In genomic region chr2:131825498-131825897, GRCm38 (mm10) we compare ENCODE assay signal across 18 mouse cellular contexts. TPM values are rescaled to one million over a fixed set of nuclear protein-coding genes. Genes with fewer than 3 reads are reported as not detected.
DNase-seq lines count a peak whose midpoint lies in the region; ATAC-seq and TF ChIP-seq lines count a peak whose summit lies in the region.
"Had no signal": no experiment of that assay in that cellular context is flagged by ENCODE, and none has a peak within 500 bp of the region (broad histone marks: within the 10 kb centered on the region; RNA-seq: fewer than 3 reads in every experiment).

No protein-coding gene starts in this region.

- no peaks in the 10 kb centered on the region for H3K27me3 ChIP-seq in stomach, embryonic 14.5 days (ENCODE audit: control insufficient read depth, insufficient read depth, low read length)
- H3K27me3 ChIP-seq in stomach, postnatal 0 days (ENCODE audit: control insufficient read depth, insufficient read depth, low read length): no peaks in the 10 kb centered on the region
- peaks cover 6% of the 10 kb centered on the region; the same call in 1 of the 2 replicates for H3K27me3 ChIP-seq in erythroblast, embryonic 14.5 days (ENCODE audit: control insufficient read depth)
- no peaks in the 10 kb centered on the region for H3K27me3 ChIP-seq in liver, embryonic 16.5 days (ENCODE audit: control insufficient read depth, insufficient read depth, low read depth, low read length)
- H3K27me3 ChIP-seq: heart, embryonic 15.5 days; hindbrain, embryonic 13.5 days; midbrain, embryonic 13.5 days had no signal

- no peak for DNase-seq in stomach, postnatal 0 days (ENCODE audit: low spot score)
- no peak for DNase-seq in adrenal gland, adult 8-10 months
- DNase-seq in left cerebral cortex, postnatal 25 days (ENCODE audit: low spot score in 2 of 2): no peak
- DNase-seq: cerebellum, postnatal 14 days; layer of hippocampus, adult 9-11 months; left cerebral cortex, postnatal 4 days; thymus, postnatal 36 days had no signal

- TF ChIP-seq EP300 in stomach, postnatal 0 days (optimal IDR thresholded peaks at IDR 0.05): no peak

- no peaks in the 10 kb centered on the region for H3K9me3 ChIP-seq in stomach, embryonic 14.5 days (ENCODE audit: control insufficient read depth, low read depth, low read length)
- no peaks in the 10 kb centered on the region for H3K9me3 ChIP-seq in stomach, postnatal 0 days (ENCODE audit: control insufficient read depth, low read length)
- H3K9me3 ChIP-seq in erythroblast, embryonic 14.5 days (ENCODE audit: control insufficient read depth, low read length): no peaks in the 10 kb centered on the region
- H3K9me3 ChIP-seq in liver, embryonic 16.5 days (replicated peaks; ENCODE audit: control insufficient read depth, low read length): no peaks in the 10 kb centered on the region
- H3K9me3 ChIP-seq: heart, embryonic 15.5 days; hindbrain, embryonic 13.5 days; midbrain, embryonic 13.5 days had no signal

- intact Hi-C loops in left cerebral cortex, postnatal 25 days (cut with DNase I): loop anchor here (5.0 to 10.0 kb wide), 2 partner anchors 112 to 319 kb away; partner anchors contain the start of gene Slc23a2

- H3K4me1 ChIP-seq in stomach, embryonic 14.5 days (ENCODE audit: control insufficient read depth, insufficient read depth, low read length): no peaks in the 10 kb centered on the region
- no peaks in the 10 kb centered on the region for H3K4me1 ChIP-seq in stomach, postnatal 0 days (replicated peaks; ENCODE audit: control insufficient read depth, insufficient read depth)
- H3K4me1 ChIP-seq in erythroblast, embryonic 14.5 days (ENCODE audit: control insufficient read depth): peaks cover 79% of the 10 kb centered on the region
- H3K4me1 ChIP-seq in liver, embryonic 16.5 days (ENCODE audit: control insufficient read depth, low read depth, low read length): peaks cover 59% of the 10 kb centered on the region

- H3K36me3 ChIP-seq in stomach, embryonic 14.5 days (ENCODE audit: control insufficient read depth, insufficient read depth, low read length): no peaks in the 10 kb centered on the region
- H3K36me3 ChIP-seq in stomach, postnatal 0 days (ENCODE audit: control insufficient read depth, insufficient read depth, low read length): no peaks in the 10 kb centered on the region
- no peaks in the 10 kb centered on the region for H3K36me3 ChIP-seq in erythroblast, embryonic 14.5 days (ENCODE audit: control insufficient read depth)
- no peaks in the 10 kb centered on the region for H3K36me3 ChIP-seq in liver, embryonic 16.5 days (ENCODE audit: control insufficient read depth, insufficient read depth)
- H3K36me3 ChIP-seq: heart, embryonic 15.5 days; hindbrain, embryonic 13.5 days; midbrain, embryonic 13.5 days had no signal

- peak; percentile 67; the same call in 1 of the 2 replicates for ATAC-seq in stomach, embryonic 14.5 days (ENCODE audit: insufficient number of reproducible peaks, insufficient read depth, low FRiP score, low read depth)
- no peak for ATAC-seq in stomach, postnatal 0 days (ENCODE audit: low FRiP score, low TSS enrichment)
- ATAC-seq in liver, embryonic 16.5 days (ENCODE audit: low read depth): peak; percentile 97
- ATAC-seq in monocyte, adult 5-6 weeks (replicated peaks; ENCODE audit: insufficient number of reproducible peaks, low FRiP score, low TSS enrichment, poor library complexity, severe bottlenecking): no peak
- ATAC-seq: lung, postnatal 0 days; midbrain, embryonic 13.5 days had no signal

- no peak for TF ChIP-seq CTCF in stomach, postnatal 0 days (IDR thresholded peaks at IDR 0.05; ENCODE audit: low read depth)

- no peak overlapping the region for H3K4me3 ChIP-seq in stomach, embryonic 14.5 days (ENCODE audit: low read depth, low read length)
- no peak overlapping the region for H3K4me3 ChIP-seq in stomach, postnatal 0 days (ENCODE audit: low read depth, low read length)
- H3K4me3 ChIP-seq in erythroblast, embryonic 14.5 days (replicated peaks): peak overlapping the region; percentile 21
- no peak overlapping the region; the same call in 1 of the 2 replicates for H3K4me3 ChIP-seq in liver, embryonic 16.5 days (ENCODE audit: low read depth, low read length)
- H3K4me3 ChIP-seq: heart, embryonic 15.5 days; hindbrain, embryonic 13.5 days; midbrain, embryonic 13.5 days had no signal

- WGBS in stomach, embryonic 14.5 days: 46% methylated on average over 2 of the region's 2 CpGs
- WGBS in stomach, postnatal 0 days: 54% methylated on average over 2 of the region's 2 CpGs
- WGBS in liver, embryonic 16.5 days (ENCODE audit: insufficient replicate concordance): 16% methylated on average over 2 of the region's 2 CpGs

- no peak overlapping the region for H3K9ac ChIP-seq in stomach, embryonic 14.5 days (replicated peaks; ENCODE audit: low read depth, low read length)
- H3K9ac ChIP-seq in stomach, postnatal 0 days (ENCODE audit: low read length): no peak overlapping the region
- H3K9ac ChIP-seq in liver, embryonic 16.5 days (ENCODE audit: low read depth, low read length): peak overlapping the region; percentile 38
- H3K9ac ChIP-seq: heart, embryonic 15.5 days; hindbrain, embryonic 13.5 days; midbrain, embryonic 13.5 days had no signal

- H3K27ac ChIP-seq in stomach, embryonic 14.5 days (ENCODE audit: low read length): no peak overlapping the region
- no peak overlapping the region for H3K27ac ChIP-seq in stomach, postnatal 0 days (replicated peaks)
- H3K27ac ChIP-seq in liver, embryonic 16.5 days (ENCODE audit: low read length): peak overlapping the region; percentile 92
- H3K27ac ChIP-seq: heart, embryonic 15.5 days; hindbrain, embryonic 13.5 days; midbrain, embryonic 13.5 days had no signal

- H3K4me2 ChIP-seq in stomach, embryonic 14.5 days (replicated peaks; ENCODE audit: low read depth, low read length): no peak overlapping the region
- no peak overlapping the region for H3K4me2 ChIP-seq in stomach, postnatal 0 days (replicated peaks; ENCODE audit: low read depth)
- H3K4me2 ChIP-seq in liver, embryonic 16.5 days (ENCODE audit: low read depth, low read length): peak overlapping the region; percentile 53
- H3K4me2 ChIP-seq: heart, embryonic 15.5 days; hindbrain, embryonic 13.5 days; midbrain, embryonic 13.5 days had no signal

RNA-seq across cellular contexts. Expression of gene Erv3, which starts 34.0 kb away (rescaled TPM):
- polyA plus RNA-seq in stomach, embryonic 14.5 days (2014; fragmentation: Nextera tagmentation; extraction: Ambion mirVana): not detected in 2 replicates
- polyA plus RNA-seq in stomach, postnatal 0 days (2015; fragmentation: Nextera tagmentation; extraction: Ambion mirVana): 0.02 TPM in 1 of 2 replicates, not detected in the other
- not detected in 2 replicates for polyA plus RNA-seq in erythroblast, embryonic 14.5 days (2012)
- polyA plus RNA-seq in liver, embryonic 16.5 days (2015; fragmentation: Nextera tagmentation; extraction: Ambion mirVana): not detected in 2 replicates
- total RNA-seq in adrenal gland, adult 8-10 months (2022): not detected
- under 1 TPM in 1 of 2 experiments, not detected in 1; 0.23 TPM for total RNA-seq in left cerebral cortex, postnatal 25 days (2021)
- total RNA-seq in monocyte, adult 5-6 weeks (2017): not detected in 3 replicates
- total RNA-seq: left cerebral cortex, postnatal 4 days had no signal
- polyA plus RNA-seq: embryonic facial prominence, embryonic 11.5 days; forebrain, embryonic 11.5 days; heart, embryonic 15.5 days; hindbrain, embryonic 13.5 days; kidney, embryonic 14.5 days; lung, postnatal 0 days; midbrain, embryonic 13.5 days had no signal

Comparison
In these comparisons a context has a peak if more than half of its experiments do, and no peak if none do; other contexts are left out.
1. ATAC-seq: peak in stomach, embryonic 14.5 days (single experiment) and liver, embryonic 16.5 days (single experiment); none in stomach, postnatal 0 days (single experiment) and monocyte, adult 5-6 weeks (single experiment).